Mouse (Mus musculus): ENCODE data around the gene Map2. TPM values are rescaled to one million over a fixed set of nuclear protein-coding genes. Genes with fewer than 3 reads are reported as not detected.
A peak's percentile ranks its signal among the peaks of the same experiment; 100 is the strongest.

Map2 gene
- total and polyA plus RNA-seq, 2 experiments from 2014 or later = 341 to 1,392 TPM

DNA sequence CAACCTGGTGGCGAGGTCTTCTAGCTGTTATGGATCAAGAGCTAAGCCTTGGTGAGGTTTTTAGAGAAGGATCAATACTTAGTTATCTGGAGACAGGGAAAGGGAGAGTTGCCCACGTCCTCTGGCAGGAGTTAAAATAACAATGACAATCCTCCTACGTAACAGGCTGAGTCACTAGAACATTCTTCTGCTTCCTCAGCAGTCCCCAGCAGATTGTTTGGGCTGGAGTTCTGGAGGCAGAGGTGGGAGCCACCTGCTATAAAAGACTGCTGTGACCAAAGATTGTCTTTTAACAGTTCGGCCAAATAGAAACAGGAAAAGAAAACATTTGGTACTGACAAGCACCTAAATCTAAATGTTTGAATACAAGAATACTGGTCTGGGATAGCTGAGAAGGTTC lies 190.5 kb downstream of the Map2 start:
- DNase-seq (ENCODE audit: low spot score) (no peak), ATAC-seq (ENCODE audit: low FRiP score) (no peak)
- Histone ChIP-seq H3K4me1 (ENCODE audit: insufficient read depth, low read length) (peaks cover 4% of the 10 kb centered on the region; the same call in 1 of the 2 replicates), H3K27ac (ENCODE audit: low read depth, low read length) (no peak overlapping the region), H3K4me2 (ENCODE audit: low read depth, low read length, poor library complexity, severe bottlenecking) (no peak overlapping the region), H3K27me3 (ENCODE audit: insufficient read depth, low read length) (no peaks in the 10 kb centered on the region), H3K9ac (replicated peaks; ENCODE audit: low read length, poor library complexity, severe bottlenecking) (no peak overlapping the region), H3K9me3 (ENCODE audit: low read length) (no peaks in the 10 kb centered on the region), H3K4me3 (ENCODE audit: low read depth, low read length) (no peak overlapping the region), H3K36me3 (ENCODE audit: insufficient read depth, low read length) (peaks cover 11% of the 10 kb centered on the region)
- TF ChIP-seq CTCF (IDR thresholded peaks at IDR 0.05) = no peak
- 74% methylated on average over 4 of the region's 4 CpGs for WGBS

DNA sequence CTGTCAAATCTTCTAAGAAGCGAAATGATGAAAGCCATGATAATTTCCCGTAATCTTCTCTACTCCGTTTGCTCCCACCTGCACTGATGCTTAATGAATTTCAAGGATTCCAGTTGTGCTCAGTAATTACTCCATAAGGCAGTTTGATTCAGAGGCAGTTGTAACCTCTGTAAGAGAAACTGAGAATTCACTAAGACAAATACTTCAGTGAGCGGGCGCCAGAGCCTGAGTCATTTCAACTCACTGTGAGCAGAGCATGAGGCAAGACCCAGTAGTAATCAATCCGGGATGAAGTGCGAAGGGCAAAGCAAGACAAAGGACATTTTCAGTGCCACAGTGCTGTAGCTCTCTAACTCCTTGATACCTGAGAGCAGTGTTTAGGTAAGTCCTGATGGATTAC lies 194.4 kb downstream of the Map2 start:
- DNase-seq (ENCODE audit: low spot score) (no peak), ATAC-seq (ENCODE audit: low FRiP score) (no peak)
- no peak overlapping the region for H3K27ac ChIP-seq (ENCODE audit: low read depth, low read length)
- no peaks in the 10 kb centered on the region for H3K27me3 ChIP-seq (ENCODE audit: insufficient read depth, low read length)
- no peak overlapping the region for H3K4me2 ChIP-seq (ENCODE audit: low read depth, low read length, poor library complexity, severe bottlenecking)
- no peak overlapping the region for H3K9ac ChIP-seq (replicated peaks; ENCODE audit: low read length, poor library complexity, severe bottlenecking)
- TF ChIP-seq CTCF (IDR thresholded peaks at IDR 0.05) = no peak
- H3K4me3 ChIP-seq (ENCODE audit: low read depth, low read length) = no peak overlapping the region
- no peaks in the 10 kb centered on the region for H3K4me1 ChIP-seq (ENCODE audit: insufficient read depth, low read length)
- no peaks in the 10 kb centered on the region for H3K9me3 ChIP-seq (ENCODE audit: low read length)
- peaks cover 8% of the 10 kb centered on the region for H3K36me3 ChIP-seq (ENCODE audit: insufficient read depth, low read length)
- 84% methylated on average over 7 of the region's 7 CpGs for WGBS

DNA sequence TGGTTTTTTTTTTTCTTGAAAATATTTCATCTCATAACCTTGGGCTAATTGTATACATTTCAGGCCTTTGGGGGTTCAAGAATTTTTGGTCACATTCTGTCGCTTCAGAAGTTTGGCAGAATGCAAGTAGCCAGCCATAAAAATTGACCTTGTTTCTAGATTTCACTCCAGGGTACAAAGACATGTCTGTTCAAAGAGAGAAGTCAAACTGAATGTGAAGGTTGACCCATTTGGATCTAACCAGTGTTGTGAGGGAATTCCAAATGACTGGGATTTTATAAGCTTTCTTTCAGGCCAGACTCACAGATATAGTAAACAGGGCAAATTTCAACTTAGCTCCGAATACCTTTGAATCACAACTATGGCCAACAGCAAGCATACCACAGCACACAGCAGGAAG lies 196.3 kb downstream of the Map2 start:
- H3K27ac ChIP-seq (ENCODE audit: low read depth, low read length) = no peak overlapping the region
- WGBS = 74% methylated on average over 2 of the region's 2 CpGs

DNA sequence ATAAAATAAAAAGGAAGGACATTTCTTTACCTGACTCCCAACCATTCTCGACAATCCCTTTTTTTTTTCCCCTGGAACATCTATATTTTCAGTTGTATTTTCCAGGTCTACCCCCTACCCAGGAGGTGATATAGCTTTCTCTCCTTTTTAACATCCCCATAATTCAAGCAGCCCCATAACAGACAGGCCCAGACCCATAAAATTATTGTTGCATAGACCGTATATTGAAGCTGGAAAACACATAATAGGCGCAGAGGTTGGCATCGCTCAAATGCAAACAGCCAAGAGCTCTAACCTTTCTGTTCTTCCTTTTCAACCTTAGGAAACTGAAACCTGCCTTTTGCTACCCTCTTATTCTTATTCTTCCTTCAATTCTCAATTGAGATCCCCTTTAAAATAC lies 211.2 kb downstream of the Map2 start:
- peak overlapping the region; percentile 92 for H3K27ac ChIP-seq (ENCODE audit: low read depth, low read length)
- H3K4me2 ChIP-seq (ENCODE audit: low read depth, low read length, poor library complexity, severe bottlenecking) = peak overlapping the region; percentile 61
- WGBS = 37% methylated on average over 4 of the region's 4 CpGs
- no peaks in the 10 kb centered on the region for H3K9me3 ChIP-seq (ENCODE audit: low read length)
- 0 out of 2 replicates have a peak, but pooled peaks cover under 1% of the 10 kb centered on the region for H3K36me3 ChIP-seq (ENCODE audit: insufficient read depth, low read length)
- peak overlapping the region; percentile 36; the same call in 1 of the 2 replicates for H3K4me3 ChIP-seq (ENCODE audit: low read depth, low read length)
- H3K9ac ChIP-seq (replicated peaks; ENCODE audit: low read length, poor library complexity, severe bottlenecking) = 0 out of 2 replicates have a peak overlapping the region, but pooled peaks have one; percentile 14
- no peak for TF ChIP-seq CTCF (IDR thresholded peaks at IDR 0.05)
- no peaks in the 10 kb centered on the region for H3K27me3 ChIP-seq (ENCODE audit: insufficient read depth, low read length)
- H3K4me1 ChIP-seq (ENCODE audit: insufficient read depth, low read length) = peaks cover 12% of the 10 kb centered on the region; the same call in 1 of the 2 replicates
- ATAC-seq (ENCODE audit: low FRiP score) = peak; percentile 8; the same call in 1 of the 2 replicates
- no peak for DNase-seq (ENCODE audit: low spot score)

More for the DNA sequence above, 196.3 kb downstream of the Map2 start:
- TF ChIP-seq CTCF (IDR thresholded peaks at IDR 0.05) = no peak
- Histone ChIP-seq H3K9ac (replicated peaks; ENCODE audit: low read length, poor library complexity, severe bottlenecking) (no peak overlapping the region), H3K27me3 (ENCODE audit: insufficient read depth, low read length) (no peaks in the 10 kb centered on the region), H3K4me3 (ENCODE audit: low read depth, low read length) (no peak overlapping the region), H3K4me2 (ENCODE audit: low read depth, low read length, poor library complexity, severe bottlenecking) (no peak overlapping the region), H3K4me1 (ENCODE audit: insufficient read depth, low read length) (no peaks in the 10 kb centered on the region), H3K9me3 (ENCODE audit: low read length) (no peaks in the 10 kb centered on the region), H3K36me3 (ENCODE audit: insufficient read depth, low read length) (peaks cover 3% of the 10 kb centered on the region; the same call in 1 of the 2 replicates)
- DNase-seq (ENCODE audit: low spot score) (no peak), ATAC-seq (ENCODE audit: low FRiP score) (no peak)

DNA sequence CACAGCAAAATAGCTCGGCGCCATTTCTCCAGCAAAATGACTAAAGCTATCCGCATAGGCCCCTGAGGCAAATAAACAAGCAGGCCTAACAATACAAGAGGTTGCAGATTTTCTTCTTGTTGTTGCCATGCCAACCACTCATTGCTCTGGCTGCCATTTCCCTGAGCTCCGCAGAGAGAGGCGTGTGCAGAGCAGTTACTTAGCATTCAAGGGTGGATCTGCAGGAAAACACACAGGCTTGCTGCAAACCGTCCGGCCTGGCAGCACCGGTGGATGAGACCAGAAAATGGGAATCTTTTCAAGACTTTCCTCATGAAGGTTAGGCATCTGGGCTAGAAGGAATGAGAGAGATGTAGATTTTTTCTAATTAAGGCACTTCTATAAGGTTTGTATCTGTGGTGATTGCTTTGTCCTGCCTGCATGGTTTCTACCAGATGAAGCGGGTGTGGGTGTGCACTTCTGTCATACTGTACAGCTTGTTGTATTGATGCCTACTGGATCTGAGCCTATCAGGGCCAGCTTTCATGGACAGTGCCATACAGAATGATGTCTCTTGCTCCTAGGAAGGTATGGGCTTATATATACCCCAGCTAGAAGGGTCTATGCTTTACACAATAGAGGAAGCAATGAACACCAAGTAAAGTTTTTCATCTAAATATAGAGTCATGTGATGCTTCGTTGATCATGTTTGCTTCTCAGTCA lies 211.8 kb downstream of the Map2 start:
- Histone ChIP-seq H3K27me3 (ENCODE audit: insufficient read depth, low read length) (no peaks in the 10 kb centered on the region), H3K9me3 (ENCODE audit: low read length) (no peaks in the 10 kb centered on the region), H3K36me3 (ENCODE audit: insufficient read depth, low read length) (no peaks in the 10 kb centered on the region), H3K27ac (ENCODE audit: low read depth, low read length) (peak overlapping the region; percentile 92), H3K4me2 (ENCODE audit: low read depth, low read length, poor library complexity, severe bottlenecking) (peak overlapping the region; percentile 61), H3K9ac (replicated peaks; ENCODE audit: low read length, poor library complexity, severe bottlenecking) (peak overlapping the region; percentile 60), H3K4me3 (ENCODE audit: low read depth, low read length) (peak overlapping the region; percentile 36), H3K4me1 (ENCODE audit: insufficient read depth, low read length) (peaks cover 12% of the 10 kb centered on the region; the same call in 1 of the 2 replicates)
- WGBS = 10% methylated on average over 10 of the region's 10 CpGs
- ATAC-seq (ENCODE audit: low FRiP score) = peak; percentile 95
- TF ChIP-seq CTCF (IDR thresholded peaks at IDR 0.05) = no peak
- DNase-seq (ENCODE audit: low spot score) = peak; percentile 94

DNA sequence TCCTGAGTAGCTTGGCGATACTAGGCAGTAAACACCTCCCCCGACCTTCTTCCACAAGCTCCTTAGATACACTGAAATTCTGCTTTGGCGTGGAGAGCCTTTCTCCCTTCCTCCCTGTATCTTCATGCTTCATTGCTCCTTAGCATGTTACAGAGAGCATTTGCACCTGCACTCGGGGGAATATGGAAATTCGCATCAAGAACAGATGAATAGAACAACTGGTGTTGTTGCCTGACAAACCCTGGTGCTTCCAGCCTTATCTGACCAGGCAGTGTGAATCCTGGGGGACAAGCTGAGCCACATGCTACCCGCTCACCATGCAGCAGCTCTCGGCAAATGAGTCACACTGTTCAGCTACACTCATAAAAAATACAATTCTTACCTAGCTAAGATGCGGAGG lies 213.5 kb downstream of the Map2 start:
- ATAC-seq (ENCODE audit: low FRiP score) = no peak
- peaks cover 12% of the 10 kb centered on the region; the same call in 1 of the 2 replicates for H3K4me1 ChIP-seq (ENCODE audit: insufficient read depth, low read length)
- 11% methylated on average over 8 of the region's 8 CpGs for WGBS

More for the DNA sequence above, 213.5 kb downstream of the Map2 start:
- DNase-seq (ENCODE audit: low spot score) = peak; percentile 75
- H3K4me3 ChIP-seq (ENCODE audit: low read depth, low read length) = peak overlapping the region; percentile 29
- no peaks in the 10 kb centered on the region for H3K27me3 ChIP-seq (ENCODE audit: insufficient read depth, low read length)
- TF ChIP-seq CTCF (IDR thresholded peaks at IDR 0.05) = no peak
- 0 out of 2 replicates have a peak overlapping the region, but pooled peaks have one; percentile 44 for H3K9ac ChIP-seq (replicated peaks; ENCODE audit: low read length, poor library complexity, severe bottlenecking)
- no peaks in the 10 kb centered on the region for H3K36me3 ChIP-seq (ENCODE audit: insufficient read depth, low read length)
- peak overlapping the region; percentile 51 for H3K4me2 ChIP-seq (ENCODE audit: low read depth, low read length, poor library complexity, severe bottlenecking)
- peak overlapping the region; percentile 77 for H3K27ac ChIP-seq (ENCODE audit: low read depth, low read length)
- H3K9me3 ChIP-seq (ENCODE audit: low read length) = no peaks in the 10 kb centered on the region
